Mouse (Mus musculus) bone marrow, adult 2 months (tissue): ENCODE measurements around the gene Ing4. TPM values are rescaled to one million over a fixed set of nuclear protein-coding genes. Genes with fewer than 3 reads are reported as not detected.
A peak's percentile ranks its signal among the peaks of the same experiment; 100 is the strongest.
"Not testable (repeated sequence)": the region's sequence is repeated elsewhere in the genome, so short reads cannot be mapped to it uniquely, and the experiment has no call there.

Experiments
- H3K27ac ChIP-seq: fragments of 200-500 bp; 2 replicates; pipeline ENCODE4 v1.5.1; 2012; ENCODE audit warnings: low read depth, mild to moderate bottlenecking, control low read depth, inconsistent platforms, low read length; ENCODE audit not compliant: control insufficient read depth, poor library complexity, insufficient read depth
- H3K4me1 ChIP-seq: fragments of 200-500 bp; 2 replicates; pipeline ENCODE4 v1.6.1; 2011; ENCODE audit warnings: low read length; ENCODE audit not compliant: control insufficient read depth, insufficient read depth
- H3K4me3 ChIP-seq: fragments of 200-500 bp; replicated peaks from 2 replicates; pipeline ENCODE3; 2011; ENCODE audit warnings: mild to moderate bottlenecking, low read depth, low read length, control low read depth; ENCODE audit not compliant: control insufficient read depth
- CTCF ChIP-seq: fragments of 200-500 bp; IDR thresholded peaks from 2 replicates; pipeline ENCODE4 v1.5.1; 2011; ENCODE audit warnings: low read length, control low read depth; ENCODE audit not compliant: control insufficient read depth, insufficient read depth
- POLR2A ChIP-seq: fragments of 200-500 bp; IDR thresholded peaks from 2 replicates; pipeline ENCODE4 v1.6.1; 2011; ENCODE audit warnings: low read depth, mild to moderate bottlenecking, control low read depth, low read length, borderline replicate concordance; ENCODE audit not compliant: control insufficient read depth
- WGBS: fragments of 180-500 bp; shearing (Covaris S2); methylation state at CpG from one replicate; pipeline ENCODE4 v1.1.7; 2018; 5-methylcytosine and 5-hydroxymethylcytosine counted together
- polyA plus RNA-seq: library from polyadenylated mRNA; stranded (reverse); fragments of >200 nt; gene quantifications from 2 replicates; pipeline ENCODE4 v1.2.4, GENCODE M21; 2011; ENCODE audit warnings: low replicate concordance; ENCODE audit not compliant: missing spikeins, insufficient read depth, insufficient read length

Ing4 gene
- polyA plus RNA-seq, 1 experiment: 42.0 TPM

DNA sequence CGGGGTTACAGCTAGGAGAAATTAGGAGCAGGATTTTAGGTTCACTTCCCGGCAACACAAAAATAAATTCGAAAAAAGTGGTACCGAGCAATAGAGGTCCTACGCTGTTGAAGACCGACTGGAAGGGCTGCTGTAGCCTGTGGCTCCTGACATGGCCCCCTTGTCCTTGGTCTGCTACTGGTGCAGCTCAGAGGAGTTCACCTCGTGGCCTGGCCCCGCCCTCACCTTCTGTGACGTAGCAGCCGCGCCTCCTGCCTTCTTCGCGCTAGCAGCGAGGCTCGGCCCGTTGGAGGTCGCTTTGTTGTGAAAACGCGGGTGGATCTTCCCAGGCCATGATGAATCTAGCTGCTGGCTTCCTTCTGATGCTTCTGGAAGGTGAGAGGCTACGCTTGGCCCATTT is 10.1 kb downstream of the Ing4 start, which contains the start of gene Acrbp:
Acrbp (plus strand) TSS at position 12 of the 400 bp plus-strand sequence.
- Histone ChIP-seq H3K4me1 (no peaks in the 10 kb centered on the region), H3K27ac (no peak within 1 kb of the TSS), H3K4me3 (no peak within 1 kb of the TSS)
- TF ChIP-seq CTCF: no peak
- TF ChIP-seq POLR2A: no peak
- WGBS: 83% methylated on average over 20 of the region's 20 CpGs

- Histone ChIP-seq H3K4me1 (no peaks in the 10 kb centered on the region), H3K27ac (no peak overlapping the region), H3K4me3 (no peak overlapping the region)
- TF ChIP-seq POLR2A: no peak
- TF ChIP-seq CTCF: peak; percentile 35; the same call in 1 of the 2 replicates
- whole genome bisulfite sequencing: 72% methylated on average over 5 of the region's 5 CpGs
These were observed 11.7 kb downstream of the Ing4 start for GRCm38 (mm10) chr6:125051237-125051636.

- no peak overlapping the region for H3K27ac ChIP-seq
- TF ChIP-seq CTCF (no peak), POLR2A (no peak)
- no peaks in the 10 kb centered on the region for H3K4me1 ChIP-seq
- 76% methylated on average over 6 of the region's 6 CpGs for WGBS
- H3K4me3 ChIP-seq: no peak overlapping the region
These were observed 21.9 kb downstream of the Ing4 start for GRCm38 (mm10) chr6:125061493-125061892.

- Histone ChIP-seq H3K27ac (no peak overlapping the region), H3K4me3 (no peak overlapping the region), H3K4me1 (peaks cover 1% of the 10 kb centered on the region; the same call in 1 of the 2 replicates)
- no peak for TF ChIP-seq CTCF
- TF ChIP-seq POLR2A: no peak
- WGBS: 78% methylated on average over 5 of the region's 5 CpGs
These were observed 23.0 kb downstream of the Ing4 start for GRCm38 (mm10) chr6:125062511-125062910.

- 85% methylated on average over 6 of the region's 6 CpGs for WGBS
- TF ChIP-seq CTCF (no peak), POLR2A (no peak)
These were observed 24.3 kb downstream of the Ing4 start for GRCm38 (mm10) chr6:125063906-125064305.

GRCm38 (mm10) chr6:125065223-125065622 is 25.7 kb downstream of the Ing4 start:
- H3K4me3 ChIP-seq, H3K4me1 ChIP-seq, H3K27ac ChIP-seq: not testable (repeated sequence)
- WGBS: 40% methylated on average over 1 of the region's 1 CpGs

More at GRCm38 (mm10) chr6:125063906-125064305, 24.3 kb downstream of the Ing4 start:
- peaks cover 1% of the 10 kb centered on the region; the same call in 1 of the 2 replicates for H3K4me1 ChIP-seq
- no peak overlapping the region for H3K4me3 ChIP-seq
- H3K27ac ChIP-seq: no peak overlapping the region

- H3K4me1 ChIP-seq: peaks cover 7% of the 10 kb centered on the region
- TF ChIP-seq POLR2A (no peak), CTCF (no peak)
- no peak within 1 kb of the TSS for H3K27ac ChIP-seq
- 75% methylated on average over 8 of the region's 8 CpGs for WGBS
- no peak within 1 kb of the TSS for H3K4me3 ChIP-seq
These were observed 28.0 kb downstream of the Ing4 start, which contains the start of gene Lpar5 for GRCm38 (mm10) chr6:125067571-125067995. Lpar5 (plus strand) TSS chr6:125067920.

DNA sequence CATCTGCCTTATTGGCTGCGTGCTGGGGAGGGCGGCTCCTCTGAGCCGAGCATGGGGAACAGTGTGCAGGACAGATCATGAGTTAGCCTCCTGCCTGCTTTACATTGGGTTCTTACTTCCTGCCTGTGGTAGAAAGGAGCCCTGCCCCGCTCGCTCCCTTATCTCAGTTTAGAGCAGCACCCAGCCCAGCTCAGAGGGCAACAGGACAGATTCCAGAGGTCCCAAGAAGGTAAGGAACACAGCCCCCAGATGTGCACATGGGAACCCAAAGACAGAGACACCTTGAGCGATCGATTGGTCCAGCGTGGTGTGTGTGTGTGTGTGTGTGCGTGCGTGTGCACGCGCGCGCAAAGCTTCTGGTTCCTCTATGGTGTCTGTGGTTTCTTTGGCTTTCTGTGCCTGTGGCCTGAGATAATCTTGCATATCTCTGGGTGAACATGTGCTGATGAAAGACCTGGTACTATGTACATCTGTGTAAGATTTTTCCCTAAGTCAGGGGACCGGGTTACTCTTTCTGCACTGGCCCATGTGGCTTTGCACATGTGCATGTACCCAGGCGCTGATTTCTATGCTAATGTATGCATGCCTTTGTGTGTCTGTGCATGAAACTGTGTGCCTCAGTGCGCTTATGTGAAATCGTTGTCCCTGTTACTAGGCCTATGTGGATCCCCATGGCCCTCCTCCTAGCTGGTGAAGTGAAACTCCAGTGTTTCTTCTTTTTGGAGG is 31.8 kb downstream of the Ing4 start:
- 0 out of 2 replicates have a peak, but pooled peaks have one; percentile 5 for TF ChIP-seq CTCF
- 0 out of 2 replicates have a peak, but pooled peaks have one; percentile 27 for TF ChIP-seq POLR2A
- 4% methylated on average over 18 of the region's 18 CpGs for WGBS
- H3K27ac ChIP-seq: peak overlapping the region; percentile 62

More for the DNA sequence above, 31.8 kb downstream of the Ing4 start:
- H3K4me1 ChIP-seq: peaks cover 8% of the 10 kb centered on the region
- H3K4me3 ChIP-seq: peak overlapping the region; percentile 55
